Mouse (Mus musculus) hindbrain, embryonic 14.5 days (tissue): ENCODE results near the gene Gm6034. TPM values are rescaled to one million over a fixed set of nuclear protein-coding genes. Genes with fewer than 3 reads are reported as not detected.
"Not testable (repeated sequence)": the region's sequence is repeated elsewhere in the genome, so short reads cannot be mapped to it uniquely, and the experiment has no call there.

Source experiments
- ATAC-seq: fragments of 200-750 bp; cut with Nextera tagmentation; 2 replicates; pipeline ENCODE4 v1.8.0; 2017; ENCODE audit warnings: moderate number of reproducible peaks, mild to moderate bottlenecking, moderate TSS enrichment, moderate library complexity; ENCODE audit not compliant: low FRiP score
- DNase-seq: peaks from one replicate; pipeline ENCODE4 v3.0.0-alpha.2; 2015; ENCODE audit warnings: low spot score
- H3K27ac ChIP-seq: fragments of 300-500 bp; sonication (generic); 2 replicates; pipeline ENCODE4 v1.5.1; 2014; ENCODE audit warnings: mild to moderate bottlenecking, moderate library complexity
- H3K27me3 ChIP-seq: fragments of 300-500 bp; sonication (generic); 2 replicates; pipeline ENCODE4 v1.6.1; 2014; ENCODE audit warnings: mild to moderate bottlenecking, low read length, mixed read lengths; ENCODE audit not compliant: control insufficient read depth, insufficient read depth
- H3K36me3 ChIP-seq: fragments of 300-500 bp; sonication (generic); replicated peaks from 2 replicates; pipeline ENCODE4 v1.6.1; 2014; ENCODE audit not compliant: control insufficient read depth, insufficient read depth
- H3K4me1 ChIP-seq: fragments of 300-500 bp; sonication (generic); replicated peaks from 2 replicates; pipeline ENCODE4 v1.6.1; 2014; ENCODE audit warnings: antibody characterized with exemption, low read length, mixed read lengths; ENCODE audit not compliant: control insufficient read depth, insufficient read depth
- H3K4me2 ChIP-seq: fragments of 300-500 bp; sonication (generic); replicated peaks from 2 replicates; pipeline ENCODE4 v1.6.1; 2014; ENCODE audit warnings: mild to moderate bottlenecking, moderate library complexity
- H3K4me3 ChIP-seq: fragments of 300-500 bp; sonication (generic); replicated peaks from 2 replicates; pipeline ENCODE4 v1.5.1; 2014; ENCODE audit warnings: mild to moderate bottlenecking, low read length
- H3K9ac ChIP-seq: fragments of 300-500 bp; sonication (generic); 2 replicates; pipeline ENCODE4 v1.6.1; 2014
- H3K9me3 ChIP-seq: fragments of 300-500 bp; sonication (generic); 2 replicates; pipeline ENCODE4 v1.6.1; 2016; ENCODE audit warnings: low read length; ENCODE audit not compliant: control insufficient read depth
- WGBS: fragments of 180-500 bp; shearing (Covaris S2); extraction: QIAGEN DNeasy Blood & Tissue Kit; methylation state at CpG from one replicate; pipeline ENCODE4 v1.1.7; 2014; 5-methylcytosine and 5-hydroxymethylcytosine counted together
- polyA plus RNA-seq: library from polyadenylated mRNA; unstranded; fragments of >200 nt; fragmentation: Nextera tagmentation; extraction: Ambion mirVana; gene quantifications from 2 replicates; pipeline ENCODE4 v1.2.1, GENCODE M21; 2014

The Gm6034 gene
- polyA plus RNA-seq, 1 experiment from 2014 or later = not detected

DNA sequence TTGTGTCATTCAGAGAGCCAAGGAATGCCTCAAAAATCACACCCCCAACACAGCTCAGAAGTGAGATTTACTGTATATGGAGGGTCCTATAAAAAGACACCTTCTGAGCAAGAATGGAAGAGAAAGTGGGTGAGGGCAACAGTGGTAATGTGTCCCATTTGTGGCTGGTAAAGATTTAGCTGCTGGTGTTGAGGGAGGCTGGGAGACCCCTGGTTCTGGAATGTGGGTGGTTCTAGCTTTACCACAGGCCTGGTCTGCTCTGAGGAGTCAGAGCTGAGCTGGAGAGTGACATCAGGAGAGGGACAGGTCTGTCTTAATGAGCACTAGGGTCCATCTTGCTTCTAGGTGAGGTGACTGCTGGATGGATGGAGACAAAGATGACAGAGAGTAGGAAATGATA lies 49.8 kb downstream of the Gm6034 start:
- not testable (repeated sequence) for H3K4me3 ChIP-seq, H3K27me3 ChIP-seq, H3K9me3 ChIP-seq, H3K4me1 ChIP-seq, H3K27ac ChIP-seq, H3K9ac ChIP-seq, H3K4me2 ChIP-seq, ATAC-seq, H3K36me3 ChIP-seq, DNase-seq

DNA sequence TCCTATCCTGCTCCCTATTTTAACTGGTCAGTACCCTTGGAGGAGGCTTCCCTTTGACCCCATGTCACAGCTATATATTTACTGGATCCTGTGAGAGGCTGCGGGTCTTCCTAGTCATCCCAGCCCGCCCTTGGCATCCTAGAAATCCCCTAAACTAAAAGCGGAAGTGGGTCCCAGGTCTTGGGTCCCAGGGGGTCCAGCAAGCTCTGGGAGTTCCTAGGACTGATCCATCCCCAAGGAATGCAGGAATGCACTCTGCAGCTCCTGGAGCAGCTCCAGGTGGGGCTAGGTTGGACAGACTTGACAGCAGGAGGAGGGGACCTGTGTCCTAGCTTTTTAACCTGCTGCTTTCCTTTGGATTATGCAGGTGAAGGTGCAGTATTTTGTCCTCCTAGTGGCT lies 51.2 kb downstream of the Gm6034 start:
- WGBS = 27% methylated on average over 3 of the region's 3 CpGs
- H3K27me3 ChIP-seq = no peaks in the 10 kb centered on the region
- H3K4me2 ChIP-seq = no peak overlapping the region
- H3K9me3 ChIP-seq = no peaks in the 10 kb centered on the region
- no peaks in the 10 kb centered on the region for H3K4me1 ChIP-seq
- no peak overlapping the region for H3K9ac ChIP-seq
- H3K27ac ChIP-seq = no peak overlapping the region
- no peak for ATAC-seq
- no peak for DNase-seq
- H3K4me3 ChIP-seq = no peak overlapping the region
- H3K36me3 ChIP-seq = no peaks in the 10 kb centered on the region

DNA sequence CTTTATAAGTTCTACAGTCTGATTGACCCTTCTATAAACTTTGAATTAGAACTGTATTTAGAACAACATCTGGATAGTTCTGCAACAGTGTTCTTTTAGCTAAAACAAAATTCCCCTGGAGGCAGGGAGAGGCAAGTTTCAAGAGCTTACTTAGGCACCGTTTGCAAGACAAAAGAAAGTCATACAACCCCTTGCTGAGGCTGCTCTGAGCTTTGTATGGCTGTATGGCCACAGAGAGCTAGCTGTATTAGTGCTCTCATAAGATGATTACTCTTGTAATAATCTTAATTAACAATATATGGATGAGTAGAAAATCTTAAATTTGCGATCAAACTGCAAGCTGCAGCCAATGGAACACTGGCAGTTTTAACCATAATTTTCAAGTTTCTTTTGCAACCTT lies 56.8 kb downstream of the Gm6034 start:
- H3K36me3 ChIP-seq, H3K9ac ChIP-seq, ATAC-seq, H3K27ac ChIP-seq, H3K27me3 ChIP-seq, H3K4me2 ChIP-seq, H3K4me3 ChIP-seq, DNase-seq, H3K4me1 ChIP-seq, H3K9me3 ChIP-seq: not testable (repeated sequence)
- WGBS = 51% methylated on average over 2 of the region's 2 CpGs

DNA sequence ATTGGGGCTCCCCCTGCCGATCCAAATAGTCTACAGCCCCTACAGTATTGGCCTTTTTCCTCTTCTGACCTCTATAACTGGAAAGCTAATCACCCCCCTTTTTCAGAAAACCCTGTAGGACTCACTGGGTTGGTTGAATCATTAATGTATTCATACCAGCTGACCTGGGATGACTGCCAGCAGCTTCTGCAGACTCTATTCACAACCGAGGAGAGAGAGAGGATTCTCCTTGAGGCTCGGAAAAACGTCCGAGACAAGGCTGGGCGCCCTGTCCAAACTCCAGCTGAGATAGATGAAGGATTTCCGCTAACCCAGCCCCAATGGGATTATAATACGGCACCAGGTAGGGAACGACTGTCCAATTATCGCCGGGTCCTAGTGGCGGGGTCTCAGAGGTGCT lies 59.3 kb downstream of the Gm6034 start:
- not testable (repeated sequence) for H3K9me3 ChIP-seq, H3K4me3 ChIP-seq, H3K9ac ChIP-seq, H3K27ac ChIP-seq, H3K27me3 ChIP-seq, ATAC-seq, H3K36me3 ChIP-seq, H3K4me2 ChIP-seq, DNase-seq, H3K4me1 ChIP-seq
- 84% methylated on average over 11 of the region's 12 CpGs for WGBS

Other genes with a start within 250 kb of the Gm6034 start
- gene Ier3, start 221.3 kb upstream of the Gm6034 start, polyA plus RNA-seq = 6.6 and 7.5 TPM in 2 replicates
- 86.3 and 96.6 TPM in 2 replicates for gene Flot1, start 219.7 kb upstream of the Gm6034 start, polyA plus RNA-seq
- gene Tubb5, start 204.7 kb upstream of the Gm6034 start, polyA plus RNA-seq = 1,664 and 1,709 TPM in 2 replicates
- 9.2 and 10.7 TPM in 2 replicates for gene Mdc1, start 201.4 kb upstream of the Gm6034 start, polyA plus RNA-seq
- gene Nrm, start 181.6 kb upstream of the Gm6034 start, polyA plus RNA-seq = 18.2 and 20.3 TPM in 2 replicates
- gene Ppp1r18, start 177.4 kb upstream of the Gm6034 start, polyA plus RNA-seq = 18.8 and 20.7 TPM in 2 replicates
- gene Dhx16, start 163.1 kb upstream of the Gm6034 start, polyA plus RNA-seq = 25.8 and 29.0 TPM in 2 replicates
- gene 2310061I04Rik, start 145.5 kb upstream of the Gm6034 start, polyA plus RNA-seq = 55.3 and 57.5 TPM in 2 replicates
- gene Atat1, start 132.9 kb upstream of the Gm6034 start, polyA plus RNA-seq = 387 and 408 TPM in 2 replicates
- 61.4 and 63.6 TPM in 2 replicates for gene Mrps18b, start 126.6 kb upstream of the Gm6034 start, polyA plus RNA-seq
- gene Ppp1r10, start 126.5 kb upstream of the Gm6034 start, polyA plus RNA-seq = 34.8 and 37.9 TPM in 2 replicates
- gene Abcf1, start 73.2 kb upstream of the Gm6034 start, polyA plus RNA-seq = 65.5 and 74.9 TPM in 2 replicates
- 46.8 and 52.2 TPM in 2 replicates for gene Gnl1, start 63.1 kb upstream of the Gm6034 start, polyA plus RNA-seq
- 70.4 and 83.1 TPM in 2 replicates for gene Prr3, start 62.7 kb upstream of the Gm6034 start, polyA plus RNA-seq
- 9.1 and 11.7 TPM in 2 replicates for gene H2-T24, start 22.4 kb upstream of the Gm6034 start, polyA plus RNA-seq
- 3.0 and 4.1 TPM in 2 replicates for gene H2-T23, start 10.1 kb upstream of the Gm6034 start, polyA plus RNA-seq
- gene H2-T22, start 214 bp upstream of the Gm6034 start, polyA plus RNA-seq = 7.2 and 8.0 TPM in 2 replicates
- gene Gm11127, start 15.4 kb downstream of the Gm6034 start, polyA plus RNA-seq = 0.25 TPM in 1 of 2 replicates, not detected in the other
- gene Gm19684, start 78.7 kb downstream of the Gm6034 start, polyA plus RNA-seq = not detected in 2 replicates
- not detected in 2 replicates for gene Gm7030, start 86.5 kb downstream of the Gm6034 start, polyA plus RNA-seq
- gene Gm8909, start 125.6 kb downstream of the Gm6034 start, polyA plus RNA-seq = not detected in 2 replicates
- gene H2-T3, start 147.3 kb downstream of the Gm6034 start, polyA plus RNA-seq = not detected in 2 replicates
- 132 and 151 TPM in 2 replicates for gene Rpp21, start 215.1 kb downstream of the Gm6034 start, polyA plus RNA-seq
- 19.7 and 19.8 TPM in 2 replicates for gene Trim39, start 229.3 kb downstream of the Gm6034 start, polyA plus RNA-seq
- 0.18 and 0.23 TPM in 2 replicates for gene H2-M10.2, start 243.5 kb downstream of the Gm6034 start, polyA plus RNA-seq